Mouse (Mus musculus) Patski (cell line): ENCODE results near the gene Ppa2. TPM values are rescaled to one million over a fixed set of nuclear protein-coding genes. Genes with fewer than 3 reads are reported as not detected.

Experiments
- ATAC-seq: fragments of 100-300 bp; one replicate; pipeline ENCODE4 v1.8.0; 2021
- CTCF ChIA-PET: fragments of 350-600 bp; sonication (Branson Sonifier 250); formaldehyde crosslinking; loops from one replicate; lab custom pipeline; 2022; ENCODE audit warnings: inconsistent platforms; lab: Charles Lee
- POLR2A ChIA-PET: fragments of 350-600 bp; sonication (Branson Sonifier 250); formaldehyde crosslinking; loops from one replicate; lab custom pipeline; 2022; ENCODE audit warnings: antibody characterized with exemption, inconsistent platforms; lab: Charles Lee
- DNase-seq: peaks from one replicate; pipeline ENCODE4 v3.0.0-alpha.2; 2011; ENCODE audit warnings: low read depth, low spot score
- H3K27me3 ChIP-seq: fragments of 371-371 bp; one replicate; pipeline ENCODE4 v1.5.1; 2021
- CTCF ChIP-seq: fragments of 100-300 bp; IDR thresholded peaks from one replicate; pipeline ENCODE4 v1.5.1; 2021
- in situ Hi-C: fragments of 300-500 bp; cut with MboI; formaldehyde crosslinking; loops from 3 replicates; pipeline ENCODE4 v1.11.1; 2018; ENCODE audit warnings: low pct_unique_long_range_greater_than_20kb, mixed read lengths
- polyA plus RNA-seq: library from polyadenylated mRNA; unstranded; gene quantifications from one replicate; pipeline ENCODE4 v1.2.3, GENCODE M21; 2021

Gene Ppa2
- polyA plus RNA-seq, 1 experiment from 2014 or later = 111 TPM

DNA sequence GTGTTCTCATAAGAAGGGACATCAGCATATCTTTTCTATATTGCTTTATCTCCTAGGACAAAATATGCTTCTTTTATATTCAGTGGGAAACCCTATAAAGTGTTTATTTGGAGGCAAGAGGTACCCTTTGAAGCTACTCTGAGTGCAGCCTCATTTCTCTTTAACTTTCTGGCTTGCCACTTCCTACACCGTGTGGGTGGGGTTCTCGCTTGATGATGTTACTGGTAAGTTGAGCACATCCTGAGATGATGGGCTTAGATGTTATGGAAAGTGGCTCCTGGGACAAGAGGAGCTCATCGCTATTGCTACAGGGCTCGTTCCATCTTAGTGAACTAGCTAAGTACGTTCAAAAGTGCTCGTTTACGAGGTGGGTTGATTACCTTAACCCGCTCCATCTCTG, 101.9 kb downstream of the Ppa2 start:
- POLR2A ChIA-PET = no interaction called here
- TF ChIP-seq CTCF = no peak
- in situ Hi-C loops = no loop called here

DNA sequence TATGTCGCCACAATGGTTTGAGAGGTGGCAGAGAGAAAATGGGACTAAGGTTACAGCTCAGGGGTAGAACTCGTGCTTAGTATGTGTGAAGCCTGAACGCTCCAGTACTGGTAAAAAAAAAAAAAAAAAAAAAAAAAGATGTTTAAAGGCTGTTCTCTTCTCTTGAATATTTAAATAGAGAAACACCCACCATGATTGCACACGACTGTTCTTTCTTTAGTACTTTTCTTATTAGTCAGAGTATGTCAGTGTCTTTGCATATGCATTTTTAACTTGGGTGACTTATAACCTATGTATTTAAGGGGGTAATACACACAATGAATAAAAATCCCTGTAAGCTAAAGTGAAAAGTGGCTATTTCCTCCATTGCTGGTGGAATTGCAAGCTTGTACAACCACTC, 104.8 kb downstream of the Ppa2 start:
- in situ Hi-C loops = no loop called here
- no peaks in the 10 kb centered on the region for H3K27me3 ChIP-seq
- no peak for TF ChIP-seq CTCF
- ChIA-PET CTCF (interaction anchor here (1.4 kb wide), 1 partner anchor 21 kb away, joined by 3 read pairs; no protein-coding TSS in a partner anchor), POLR2A (no interaction called here)
- no peak for ATAC-seq
- no peak for DNase-seq

More for the DNA sequence above, 101.9 kb downstream of the Ppa2 start:
- ATAC-seq (no peak), DNase-seq (no peak)
- H3K27me3 ChIP-seq = no peaks in the 10 kb centered on the region
- CTCF ChIA-PET = no interaction called here

DNA sequence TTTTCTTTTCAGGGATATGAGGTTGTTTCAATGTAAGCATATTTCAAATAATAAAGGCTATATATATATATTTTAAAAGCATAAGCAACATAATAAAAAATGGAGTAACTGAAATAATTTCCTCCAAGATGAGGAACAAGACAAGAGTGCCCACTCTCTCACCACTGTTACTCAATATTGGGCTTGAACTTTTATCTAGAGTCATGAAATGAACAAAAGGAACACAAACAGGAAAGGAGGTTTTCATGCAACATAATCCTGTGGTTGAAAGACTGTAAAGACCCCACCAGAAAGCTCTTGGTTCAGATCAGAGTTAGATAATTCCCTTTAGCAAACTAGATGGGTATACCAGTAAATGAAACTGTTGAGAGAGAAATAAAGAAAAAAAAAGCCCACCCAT, 113.2 kb downstream of the Ppa2 start:
- ChIA-PET CTCF (interaction anchor here (1.1 kb wide), 1 partner anchor 31 kb away, joined by 4 read pairs; no protein-coding TSS in a partner anchor), POLR2A (no interaction called here)
- in situ Hi-C loops = no loop called here
- TF ChIP-seq CTCF = no peak
- H3K27me3 ChIP-seq = peaks cover 4% of the 10 kb centered on the region
- DNase-seq (no peak), ATAC-seq (no peak)

Other genes starting within 250 kb of the Ppa2 start
- gene Ints12, start 218.3 kb upstream of the Ppa2 start, polyA plus RNA-seq = 25.7 TPM
- gene Gstcd, start 218.1 kb upstream of the Ppa2 start, polyA plus RNA-seq = 26.3 TPM
- 0.01 TPM for gene Arhgef38, start 75.2 kb upstream of the Ppa2 start, polyA plus RNA-seq
- 15.7 TPM for gene Tet2, start 235.0 kb downstream of the Ppa2 start, polyA plus RNA-seq